Mouse (Mus musculus) activated CD4-positive, CD25-positive, alpha-beta regulatory T cell, adult 9 weeks (primary cell): ENCODE results near the gene Cbx2. TPM values are rescaled to one million over a fixed set of nuclear protein-coding genes. Genes with fewer than 3 reads are reported as not detected.

ENCODE experiments used
- polyA plus RNA-seq: library from polyadenylated mRNA; unstranded; fragments of 100-300 nt; shearing (Covaris generic); gene quantifications from one replicate; pipeline ENCODE4 v1.2.1, GENCODE M21; 2017

Gene Cbx2
- polyA plus RNA-seq: 6.2 TPM

DNA sequence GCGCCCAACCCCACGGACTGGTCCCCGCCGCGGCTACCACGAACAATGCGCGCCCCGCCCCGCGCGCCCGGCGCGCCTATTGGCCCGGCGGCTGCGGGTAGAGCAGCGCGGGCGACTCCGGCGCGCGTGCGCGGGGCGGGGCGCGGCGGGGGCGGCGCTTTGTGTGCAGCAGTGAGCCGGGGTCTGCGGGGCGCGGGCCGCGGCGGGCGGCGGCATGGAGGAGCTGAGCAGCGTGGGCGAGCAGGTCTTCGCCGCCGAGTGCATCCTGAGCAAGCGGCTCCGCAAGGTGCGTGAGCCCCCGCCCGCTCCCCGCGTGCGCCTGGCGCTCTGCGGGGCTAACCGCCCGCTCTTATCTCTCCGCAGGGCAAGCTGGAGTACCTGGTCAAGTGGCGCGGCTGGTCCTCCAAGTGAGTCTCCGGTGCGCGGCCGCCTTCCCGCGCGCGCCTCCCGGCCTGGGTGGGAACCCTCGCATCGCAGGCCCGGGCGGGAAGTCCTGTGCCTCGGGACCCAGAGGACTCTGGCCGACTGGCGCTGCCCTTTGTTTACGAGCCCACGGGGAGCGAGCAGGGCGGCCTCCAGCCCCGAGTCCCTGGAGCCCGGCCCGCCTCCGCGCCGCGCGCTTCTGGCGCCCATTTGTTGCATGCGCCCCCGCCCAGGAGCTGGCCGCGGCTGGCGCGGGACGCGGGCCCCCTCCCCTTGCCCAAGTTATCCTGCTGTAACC, at the start of gene Cbx2:
Gene Cbx2 (plus strand): TSS at position 68 of the 721 bp plus-strand sequence.

GRCm38 (mm10) chr11:118987999-118988398, 34.8 kb upstream of the Cbx2 start, which contains the start of gene Enpp7:
TSS of gene Enpp7 (plus strand) at chr11:118988188.

DNA sequence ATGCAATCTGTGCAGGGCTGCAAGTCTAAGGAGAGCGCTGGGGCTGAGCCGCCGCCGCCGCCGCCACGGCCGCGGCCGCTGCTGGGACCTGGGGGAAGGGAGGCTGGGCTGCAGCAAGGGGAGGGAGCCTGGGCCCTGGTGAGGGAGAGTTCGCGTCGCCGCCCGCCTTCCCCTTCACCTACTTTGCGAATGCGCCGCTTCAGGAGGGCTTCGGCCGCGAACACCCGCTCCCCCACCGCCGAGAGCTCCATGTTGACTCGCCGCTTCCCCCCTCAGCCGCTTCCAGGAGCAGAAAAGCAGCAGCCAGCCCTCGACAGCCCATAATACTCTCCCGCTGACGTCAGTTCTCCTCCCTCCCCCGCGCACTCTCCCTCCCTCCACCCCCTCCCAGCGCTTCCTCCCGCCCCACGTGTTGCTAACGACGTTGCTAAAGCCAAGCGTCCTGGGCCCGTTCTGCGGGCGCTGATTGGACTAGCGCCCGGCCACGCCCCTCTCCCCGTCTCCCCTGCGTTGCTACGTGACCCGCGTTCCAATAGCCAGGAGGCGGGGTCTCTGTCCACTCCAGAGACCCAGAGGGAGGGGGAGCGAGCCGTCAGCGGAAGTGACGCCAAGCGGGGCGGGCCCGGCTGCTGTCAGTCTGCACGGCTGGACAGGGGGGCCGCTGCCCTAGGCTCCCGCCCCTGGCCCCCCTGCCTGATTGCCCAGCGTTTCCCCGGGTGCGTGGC, 18.0 kb downstream of the Cbx2 start, which contains the start of gene Cbx8:
Gene Cbx8 (minus strand): TSS at position 370 of the 725 bp plus-strand sequence.

Other genes starting within 250 kb of the Cbx2 start
- gene Rbfox3, start 111.4 kb upstream of the Cbx2 start, polyA plus RNA-seq: not detected
- gene Enpp7, start 34.8 kb upstream of the Cbx2 start, polyA plus RNA-seq: not detected
- 15.4 TPM for gene Cbx8, start 18.0 kb downstream of the Cbx2 start, polyA plus RNA-seq
- gene Cbx4, start 63.3 kb downstream of the Cbx2 start, polyA plus RNA-seq: 5.6 TPM
- 0.60 TPM for gene Tbc1d16, start 205.5 kb downstream of the Cbx2 start, polyA plus RNA-seq
- 3.6 TPM for gene Ccdc40, start 205.6 kb downstream of the Cbx2 start, polyA plus RNA-seq
- gene Gaa, start 244.9 kb downstream of the Cbx2 start, polyA plus RNA-seq: 30.0 TPM